Mouse (Mus musculus) erythroblast, embryonic 14.5 days (primary cell): Measurements from ENCODE around the gene Astn1.

Experiments
- GATA1 ChIP-seq: IDR thresholded peaks from 2 replicates; pipeline ENCODE4 v1.6.1; 2012; ENCODE audit warnings: low read length, inconsistent platforms, mixed read lengths
- TAL1 ChIP-seq: IDR thresholded peaks from 3 replicates; pipeline ENCODE4 v1.6.1; 2012; ENCODE audit warnings: low read length, inconsistent platforms, mixed read lengths

DNA sequence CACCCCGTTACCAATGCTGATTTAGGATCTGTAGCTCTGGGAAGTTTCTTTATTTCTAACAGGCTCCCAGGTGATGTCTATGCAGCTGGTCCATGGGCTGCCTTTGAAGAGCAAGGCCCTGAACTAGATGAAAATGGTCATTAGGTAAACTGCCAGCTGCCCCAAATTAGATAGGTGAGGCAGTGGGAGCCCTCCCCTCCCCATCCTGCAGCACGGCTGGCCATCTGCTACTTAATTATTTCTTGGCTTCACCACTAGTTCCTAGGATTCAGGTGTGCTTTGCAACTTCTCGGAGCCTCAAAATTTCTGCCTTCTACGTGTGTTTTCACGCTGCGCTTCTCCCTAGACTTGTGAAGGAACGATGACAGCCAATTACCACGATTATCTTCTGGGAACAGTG lies 59.4 kb downstream of the Astn1 start:
- no peak for TF ChIP-seq GATA1
- no peak for TF ChIP-seq TAL1
